Mouse (Mus musculus): ENCODE results near the gene Arhgap31. TPM values are rescaled to one million over a fixed set of nuclear protein-coding genes. Genes with fewer than 3 reads are reported as not detected.

Gene Arhgap31
- polyA plus RNA-seq, 2 experiments, result 0.88 to 1.4 TPM

GRCm38 (mm10) chr16:38555988-38556387 lies 157.1 kb downstream of the Arhgap31 start:
- no peaks in the 10 kb centered on the region for H3K4me1 ChIP-seq (replicated peaks; ENCODE audit: control insufficient read depth in 2 of 2, insufficient read depth in 2 of 2, low read length in 1 of 2)
- H3K4me3 ChIP-seq (ENCODE audit: insufficient read depth in 1 of 2, low read depth in 2 of 2, low read length in 2 of 2), result no peak overlapping the region
- H3K27me3 ChIP-seq (ENCODE audit: control insufficient read depth, insufficient read depth, low read length), result no peaks in the 10 kb centered on the region; the same call in none of the 2 replicates
- H3K4me2 ChIP-seq (ENCODE audit: low read depth), result no peak overlapping the region
- H3K27ac ChIP-seq, result no peak overlapping the region
- no peaks in the 10 kb centered on the region for H3K36me3 ChIP-seq (replicated peaks; ENCODE audit: control insufficient read depth, insufficient read depth, low read depth)
- WGBS (ENCODE audit: insufficient replicate concordance), result 65% methylated on average over 3 of the region's 3 CpGs
- DNase-seq (ENCODE audit: low read depth in 3 of 3, low spot score in 3 of 3) (no peak), ATAC-seq (ENCODE audit: insufficient read depth) (no peak)
- H3K9me3 ChIP-seq (ENCODE audit: control insufficient read depth, low read length), result no peaks in the 10 kb centered on the region
- TF ChIP-seq EP300 (IDR thresholded peaks at IDR 0.05; ENCODE audit: low read depth) (no peak), CTCF (IDR thresholded peaks at IDR 0.05; ENCODE audit: low read depth) (no peak)
- no peak overlapping the region for H3K9ac ChIP-seq (replicated peaks)

DNA sequence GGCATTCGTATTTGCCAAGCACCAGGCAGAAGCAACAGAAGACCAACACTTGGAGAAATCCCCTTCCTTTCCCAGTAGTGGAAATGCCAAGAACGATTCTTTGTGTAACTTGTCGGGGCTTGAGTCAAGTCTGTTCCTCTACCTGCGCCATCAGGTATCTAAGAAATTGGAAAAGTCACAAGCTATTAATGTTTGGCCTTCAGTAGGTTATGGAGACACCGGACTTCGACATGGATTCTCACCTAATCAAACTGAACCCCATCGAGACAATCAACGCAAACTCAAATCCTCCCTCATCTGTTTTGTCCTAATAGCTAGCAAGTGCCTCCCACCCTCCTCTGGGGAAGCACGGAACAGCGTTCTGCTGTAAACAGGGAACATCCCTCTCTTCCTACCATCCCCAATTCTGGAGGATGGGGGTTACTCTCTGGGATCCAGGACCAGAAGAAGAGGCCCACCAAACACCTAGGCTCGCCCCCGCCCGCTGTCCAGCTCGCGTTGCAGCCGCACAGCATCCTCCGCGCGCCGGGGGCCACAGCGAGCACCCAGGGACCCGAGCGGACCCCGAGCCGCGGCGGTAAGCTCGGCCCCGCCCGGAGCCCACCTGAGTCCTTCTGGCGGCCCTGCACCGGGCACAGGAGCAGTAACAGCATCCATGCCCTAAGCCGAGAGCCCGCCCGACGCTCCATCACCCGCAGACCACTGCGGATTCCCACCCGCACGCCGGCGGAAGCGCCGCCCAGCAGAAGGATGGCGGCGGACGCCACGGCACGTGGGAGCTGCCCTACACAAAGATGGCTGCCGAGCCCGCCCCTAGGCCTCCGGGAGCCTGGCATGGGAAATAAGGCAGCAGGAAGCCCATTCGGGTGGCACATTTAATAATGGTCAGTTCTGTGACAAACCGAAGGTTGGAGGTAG lies 163.3 kb downstream of the Arhgap31 start, which contains the start of gene Poglut1:
TSS of gene Poglut1 (minus strand) at position 780 of the 918 bp plus-strand sequence.
- DNase-seq (ENCODE audit: low read depth in 3 of 3, low spot score in 3 of 3), result peak; percentile 28 to 30 (median 28)
- 3% methylated on average over 54 of the region's 54 CpGs for WGBS (ENCODE audit: insufficient replicate concordance)
- no peak within 1 kb of the TSS for H3K27ac ChIP-seq
- ATAC-seq (ENCODE audit: insufficient read depth), result peak; percentile 75
- peak within 1 kb of the TSS; percentile 78 to 80 for H3K4me3 ChIP-seq (ENCODE audit: insufficient read depth in 1 of 2, low read depth in 2 of 2, low read length in 2 of 2)
- peak within 1 kb of the TSS; percentile 49 for H3K9ac ChIP-seq (replicated peaks)
- no peaks in the 10 kb centered on the region; the same call in 1 of the 2 replicates for H3K27me3 ChIP-seq (ENCODE audit: control insufficient read depth, insufficient read depth, low read length)
- no peaks in the 10 kb centered on the region for H3K36me3 ChIP-seq (replicated peaks; ENCODE audit: control insufficient read depth, insufficient read depth, low read depth)
- H3K4me2 ChIP-seq (ENCODE audit: low read depth), result peak within 1 kb of the TSS; percentile 69
- peaks cover 11 to 13% of the 10 kb centered on the region in 2 experiments for H3K4me1 ChIP-seq (replicated peaks; ENCODE audit: control insufficient read depth in 2 of 2, insufficient read depth in 2 of 2, low read length in 1 of 2)
- TF ChIP-seq CTCF (IDR thresholded peaks at IDR 0.05; ENCODE audit: low read depth), result no peak
- no peaks in the 10 kb centered on the region for H3K9me3 ChIP-seq (ENCODE audit: control insufficient read depth, low read length)

Other genes starting within 250 kb of the Arhgap31 start
- gene Timmdc1, start 190.6 kb downstream of the Arhgap31 start, polyA plus RNA-seq (2012; rRNA removed), result 4.1 and 5.6 TPM in 2 replicates
- gene Timmdc1, start 190.6 kb downstream of the Arhgap31 start, polyA plus RNA-seq (2014; fragmentation: Nextera tagmentation; extraction: Ambion mirVana), result 7.2 and 9.4 TPM in 2 replicates
- gene Poglut1, start 163.0 kb downstream of the Arhgap31 start, polyA plus RNA-seq (2012; rRNA removed), result 5.9 TPM in 2 replicates
- gene Poglut1, start 163.0 kb downstream of the Arhgap31 start, polyA plus RNA-seq (2014; fragmentation: Nextera tagmentation; extraction: Ambion mirVana), result 6.1 and 7.2 TPM in 2 replicates
- 29.3 and 47.8 TPM in 2 replicates for gene Tmem39a, start 154.6 kb downstream of the Arhgap31 start, polyA plus RNA-seq (2012; rRNA removed)
- 27.8 and 32.9 TPM in 2 replicates for gene Tmem39a, start 154.6 kb downstream of the Arhgap31 start, polyA plus RNA-seq (2014; fragmentation: Nextera tagmentation; extraction: Ambion mirVana)
- gene B4galt4, start 29.0 kb upstream of the Arhgap31 start, polyA plus RNA-seq (2012; rRNA removed), result 1.2 and 1.3 TPM in 2 replicates
- gene B4galt4, start 29.0 kb upstream of the Arhgap31 start, polyA plus RNA-seq (2014; fragmentation: Nextera tagmentation; extraction: Ambion mirVana), result 2.3 and 2.8 TPM in 2 replicates
- gene Upk1b, start 87.1 kb upstream of the Arhgap31 start, polyA plus RNA-seq (2012; rRNA removed), result 0.73 and 1.1 TPM in 2 replicates
- 2.0 and 2.4 TPM in 2 replicates for gene Upk1b, start 87.1 kb upstream of the Arhgap31 start, polyA plus RNA-seq (2014; fragmentation: Nextera tagmentation; extraction: Ambion mirVana)
- gene 4930435E12Rik, start 115.5 kb upstream of the Arhgap31 start, polyA plus RNA-seq (2012; rRNA removed), result not detected in 2 replicates
- gene 4930435E12Rik, start 115.5 kb upstream of the Arhgap31 start, polyA plus RNA-seq (2014; fragmentation: Nextera tagmentation; extraction: Ambion mirVana), result not detected in 2 replicates
- gene Igsf11, start 179.4 kb upstream of the Arhgap31 start, polyA plus RNA-seq (2012; rRNA removed), result 0.12 and 0.16 TPM in 2 replicates
- gene Igsf11, start 179.4 kb upstream of the Arhgap31 start, polyA plus RNA-seq (2014; fragmentation: Nextera tagmentation; extraction: Ambion mirVana), result 0.03 and 0.04 TPM in 2 replicates